Mouse (Mus musculus) ovary, postnatal 36 days (tissue): ENCODE measurements around the gene Dusp23.

Experiments used
- DNase-seq: peaks from one replicate; pipeline ENCODE4 v3.0.0; 2022; ENCODE audit warnings: low spot score, mixed read lengths

Dusp23 gene

DNA sequence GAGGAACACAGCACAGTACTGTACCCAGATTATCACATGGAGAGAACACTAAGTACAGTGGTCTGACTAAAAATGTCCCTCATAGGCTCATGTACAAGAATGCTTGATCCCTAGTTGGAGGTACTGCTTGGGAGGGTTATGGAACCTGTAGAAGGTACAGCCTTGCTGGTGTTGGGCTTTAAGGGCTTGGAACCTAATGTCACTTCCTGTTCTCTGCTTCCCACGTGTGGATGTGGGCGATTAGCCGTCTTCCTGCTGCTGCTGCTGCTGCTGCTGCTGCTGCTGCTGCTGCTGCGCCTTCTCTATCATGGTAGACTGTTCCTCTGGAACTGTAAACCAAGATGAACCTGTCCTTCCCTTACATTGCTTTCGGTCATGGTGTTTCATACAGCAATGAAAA is 9.2 kb downstream of the Dusp23 start:
- DNase-seq, result no peak

GRCm38 (mm10) chr1:172619235-172619634 is 13.5 kb downstream of the Dusp23 start:
- peak; percentile 68 for DNase-seq

GRCm38 (mm10) chr1:172618141-172618540 is 14.6 kb downstream of the Dusp23 start:
- no peak for DNase-seq

DNA sequence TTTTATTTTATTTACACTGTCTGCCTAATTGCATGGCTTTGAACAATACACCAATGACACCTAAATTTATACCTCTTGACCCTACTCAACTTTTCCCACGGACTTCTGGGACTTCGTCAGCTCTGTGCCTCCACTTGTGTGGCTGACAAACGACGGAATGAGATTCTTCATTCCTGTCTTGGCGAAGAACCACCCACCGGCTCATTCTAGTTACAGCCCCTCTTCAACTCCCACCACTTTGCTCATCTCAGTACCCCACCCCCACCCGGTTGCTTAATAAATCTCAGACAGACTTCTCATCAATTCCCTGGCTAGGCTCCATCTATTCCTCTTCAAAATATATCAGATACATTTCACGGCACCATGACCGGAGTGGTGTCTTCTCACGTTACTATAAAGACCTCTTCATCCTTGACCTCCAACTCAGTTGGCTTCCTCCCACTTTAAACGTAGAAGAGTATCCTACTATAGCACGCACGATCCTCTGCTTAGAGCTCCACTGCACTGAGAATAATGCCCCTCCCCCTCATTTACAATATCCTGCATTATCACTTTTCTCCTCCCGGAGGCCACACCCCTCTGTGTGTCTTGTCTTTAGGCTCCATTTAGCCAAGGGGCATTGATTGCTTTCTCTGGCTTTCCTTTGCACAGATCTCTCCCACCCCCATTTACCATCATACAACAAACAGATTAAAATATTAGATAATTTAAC is 15.2 kb downstream of the Dusp23 start:
- DNase-seq, result no peak

- no peak for DNase-seq
Measured at GRCm38 (mm10) chr1:172616537-172617300, 16.0 kb downstream of the Dusp23 start.

GRCm38 (mm10) chr1:172615412-172615811 is 17.4 kb downstream of the Dusp23 start:
- DNase-seq, result no peak

DNA sequence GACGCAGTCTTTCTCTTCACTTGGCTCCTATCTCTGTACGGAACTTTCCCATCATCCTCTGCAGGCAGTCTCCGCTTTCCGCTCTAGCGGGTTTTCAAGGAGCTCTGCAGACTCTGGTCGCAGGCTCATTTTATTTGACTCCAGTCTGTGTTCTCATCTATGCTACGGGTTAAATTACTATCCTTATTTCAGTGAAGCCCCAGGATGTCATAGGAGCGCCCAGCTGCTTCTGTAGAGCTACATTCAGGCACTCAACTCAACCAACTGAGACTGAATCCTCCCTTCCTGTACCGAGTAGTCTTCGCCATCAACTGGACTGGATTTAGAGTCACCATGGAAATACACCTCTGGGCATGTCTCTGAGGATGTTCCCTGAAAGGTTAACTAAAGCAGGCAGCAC is 18.1 kb downstream of the Dusp23 start:
- DNase-seq, result no peak

DNA sequence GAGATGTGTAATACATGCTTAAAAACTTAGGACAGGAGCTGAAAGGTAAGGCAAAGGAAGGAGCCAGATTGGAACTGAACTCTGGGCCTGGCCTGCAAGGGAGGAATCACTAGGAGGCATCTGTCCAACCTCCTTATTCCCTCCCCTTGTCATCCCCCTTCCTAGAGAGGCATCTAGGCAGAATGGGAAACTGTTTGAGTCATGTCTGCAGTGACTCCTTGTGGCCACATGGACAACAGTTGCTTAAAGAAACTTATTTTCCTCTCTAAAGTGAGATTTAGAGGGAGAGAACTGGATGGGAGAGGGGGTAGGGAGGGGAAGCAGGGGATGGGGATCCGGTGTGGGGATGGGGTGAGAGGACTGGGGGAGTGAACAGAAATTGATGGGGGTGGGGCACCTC is 20.0 kb downstream of the Dusp23 start:
- DNase-seq, result no peak

- DNase-seq, result no peak
Measured at GRCm38 (mm10) chr1:172611304-172611703, 21.5 kb downstream of the Dusp23 start.

GRCm38 (mm10) chr1:172602326-172602725 is 30.4 kb downstream of the Dusp23 start, which contains the start of gene Fcrl6:
TSS of gene Fcrl6 (minus strand) at chr1:172602551.
- no peak for DNase-seq

GRCm38 (mm10) chr1:172594495-172594894 is 38.3 kb downstream of the Dusp23 start:
- no peak for DNase-seq

GRCm38 (mm10) chr1:172593956-172594355 is 38.8 kb downstream of the Dusp23 start:
- no peak for DNase-seq

DNA sequence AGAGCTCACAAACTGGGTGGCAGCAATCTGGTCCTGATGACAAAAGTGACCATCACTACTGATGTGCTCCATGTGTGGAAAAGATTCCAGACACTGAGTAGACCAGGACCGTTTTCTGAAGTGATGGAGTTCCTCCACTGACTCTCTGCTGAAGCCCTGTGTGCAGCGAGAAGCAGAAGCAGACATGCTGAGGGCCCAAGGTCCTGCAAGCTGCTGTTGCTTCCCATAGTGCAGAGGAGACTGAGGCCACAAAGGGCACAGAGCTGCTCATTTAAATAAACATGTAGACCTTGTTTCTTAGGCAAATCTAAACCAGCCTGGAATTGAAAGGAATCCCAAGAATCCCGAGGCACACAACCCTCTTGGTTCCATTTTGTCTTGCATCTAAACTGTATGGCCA is 39.4 kb downstream of the Dusp23 start:
- no peak for DNase-seq

GRCm38 (mm10) chr1:172590385-172590784 is 42.4 kb downstream of the Dusp23 start, which contains the start of gene Slamf8:
TSS of gene Slamf8 (minus strand) at chr1:172590568.
- peak; percentile 25 for DNase-seq

- DNase-seq, result no peak
Measured at GRCm38 (mm10) chr1:172585612-172586567, 46.9 kb downstream of the Dusp23 start.

- DNase-seq, result no peak
Measured at GRCm38 (mm10) chr1:172585026-172585425, 47.7 kb downstream of the Dusp23 start.

DNA sequence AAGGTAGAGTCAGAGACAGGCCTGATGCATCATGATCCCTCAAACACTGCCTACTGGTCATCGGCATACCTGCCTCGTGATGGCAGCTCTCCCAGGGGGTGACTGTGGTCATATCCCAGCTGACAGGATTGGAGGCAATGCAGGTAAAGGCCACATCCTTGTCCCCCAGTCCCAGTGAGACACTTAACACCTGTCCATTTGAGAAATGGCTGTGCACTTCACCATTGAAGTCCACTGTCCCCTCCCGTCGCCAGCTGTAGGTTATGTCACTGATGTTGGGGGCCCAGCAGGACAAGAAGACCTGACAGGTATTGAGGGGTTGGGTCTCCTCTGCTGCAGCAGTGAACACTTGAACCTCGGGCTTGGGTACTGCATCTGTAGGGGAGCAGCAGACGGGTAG is 48.5 kb downstream of the Dusp23 start:
- no peak for DNase-seq

DNA sequence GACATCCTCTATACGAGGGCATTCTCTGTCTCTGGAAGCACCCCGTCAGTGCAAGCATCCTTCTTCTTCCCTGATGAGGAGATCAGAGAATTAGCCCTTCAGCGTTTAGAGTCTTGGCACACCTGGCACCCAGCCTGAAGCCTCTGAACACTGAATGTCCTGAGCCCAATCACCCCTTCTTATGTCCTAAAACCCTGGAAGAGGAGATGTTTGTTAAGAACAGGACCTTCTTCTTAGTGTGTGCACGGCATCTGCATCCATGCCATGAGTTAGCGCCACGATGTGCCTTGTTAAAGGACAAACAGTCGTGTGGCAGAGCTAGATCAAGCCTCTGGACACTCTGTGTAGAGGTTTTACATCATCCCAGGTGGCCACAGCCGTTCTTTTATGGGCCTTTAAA is 50.3 kb downstream of the Dusp23 start:
- no peak for DNase-seq
